Mouse (Mus musculus) ES-E14 (cell line): ENCODE measurements at regions not wholly inside any gene's neighbourhood (a gene's known extent, or its start where the extent isn't known, plus 50 kb on each side); places are given as distances from the start of the nearest gene placed in this dataset.

ENCODE experiments used
- CHD2 ChIP-seq: IDR thresholded peaks from 2 replicates; pipeline ENCODE4 v1.6.1; 2014; ENCODE audit warnings: mild to moderate bottlenecking, low read depth, low read length, inconsistent platforms
- ZNF384 ChIP-seq: IDR thresholded peaks from 2 replicates; pipeline ENCODE4 v1.6.1; 2012; ENCODE audit warnings: low read depth, low read length, inconsistent platforms

DNA sequence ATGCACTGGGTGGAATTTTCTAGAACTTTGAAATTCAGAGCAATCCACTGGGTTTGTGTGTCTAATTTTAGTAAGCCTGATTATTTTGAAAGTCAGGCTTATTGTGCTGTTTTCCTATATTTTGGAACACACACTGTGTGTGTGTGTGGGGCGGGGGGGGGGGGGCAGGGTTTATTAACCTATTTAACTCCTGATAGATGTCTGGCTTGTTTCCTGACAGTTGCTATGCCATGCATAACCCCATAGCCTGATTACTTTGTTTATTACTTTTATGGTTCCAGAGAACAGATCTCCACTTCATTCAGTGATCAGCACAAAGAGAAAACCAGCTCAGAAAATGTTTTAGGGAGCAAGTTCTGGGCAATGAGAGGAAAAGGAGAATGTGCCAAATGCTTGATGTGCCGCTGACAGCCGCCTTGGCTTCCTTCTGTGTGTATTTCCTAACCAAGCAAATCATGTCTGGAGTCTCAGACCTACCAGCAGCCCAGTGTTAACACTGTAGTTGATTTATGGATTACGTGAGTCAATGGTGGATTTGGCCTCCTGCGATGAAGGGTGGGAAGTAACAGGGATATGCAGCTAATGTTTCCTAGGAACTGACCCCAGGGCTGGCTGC lies 274.9 kb downstream of the Myh15 start:
- no peak for TF ChIP-seq CHD2
- no peak for TF ChIP-seq ZNF384
